Mouse (Mus musculus) stomach, embryonic 14.5 days (tissue): ENCODE measurements around the gene Osbp2. TPM values are rescaled to one million over a fixed set of nuclear protein-coding genes. Genes with fewer than 3 reads are reported as not detected.

Experiments used
- ATAC-seq: fragments of 200-750 bp; cut with Nextera tagmentation; 2 replicates; pipeline ENCODE4 v1.8.0; 2017; ENCODE audit warnings: low read depth, moderate TSS enrichment; ENCODE audit not compliant: insufficient number of reproducible peaks, insufficient read depth, low FRiP score
- H3K27ac ChIP-seq: fragments of 300-500 bp; sonication (generic); 2 replicates; pipeline ENCODE4 v1.5.1; 2014; ENCODE audit warnings: mild to moderate bottlenecking, low read length, moderate library complexity, mixed read lengths
- H3K27me3 ChIP-seq: fragments of 300-500 bp; sonication (generic); 2 replicates; pipeline ENCODE4 v1.6.1; 2014; ENCODE audit warnings: low read length, control low read depth, mixed read lengths; ENCODE audit not compliant: control insufficient read depth, insufficient read depth
- H3K36me3 ChIP-seq: fragments of 300-500 bp; sonication (generic); 2 replicates; pipeline ENCODE4 v1.6.1; 2014; ENCODE audit warnings: mild to moderate bottlenecking, control low read depth, low read length, moderate library complexity, mixed read lengths; ENCODE audit not compliant: control insufficient read depth, insufficient read depth
- H3K4me1 ChIP-seq: fragments of 300-500 bp; sonication (generic); 2 replicates; pipeline ENCODE4 v1.6.1; 2014; ENCODE audit warnings: low read length, control low read depth, mixed read lengths; ENCODE audit not compliant: control insufficient read depth, insufficient read depth
- H3K4me2 ChIP-seq: fragments of 300-500 bp; sonication (generic); replicated peaks from 2 replicates; pipeline ENCODE4 v1.6.1; 2014; ENCODE audit warnings: low read depth, low read length, control low read depth
- H3K4me3 ChIP-seq: fragments of 300-500 bp; sonication (generic); 2 replicates; pipeline ENCODE4 v1.5.1; 2014; ENCODE audit warnings: low read depth, low read length, control low read depth
- H3K9ac ChIP-seq: fragments of 300-500 bp; sonication (generic); replicated peaks from 2 replicates; pipeline ENCODE4 v1.6.1; 2014; ENCODE audit warnings: low read depth, mild to moderate bottlenecking, control low read depth, low read length, moderate library complexity, mixed read lengths
- H3K9me3 ChIP-seq: fragments of 300-500 bp; sonication (generic); 2 replicates; pipeline ENCODE4 v1.6.1; 2016; ENCODE audit warnings: low read depth, low read length, control low read depth; ENCODE audit not compliant: control insufficient read depth
- WGBS: fragments of 180-500 bp; shearing (Covaris S2); extraction: QIAGEN DNeasy Blood & Tissue Kit; methylation state at CpG from one replicate; pipeline ENCODE4 v1.1.7; 2014; 5-methylcytosine and 5-hydroxymethylcytosine counted together
- polyA plus RNA-seq: library from polyadenylated mRNA; unstranded; fragments of >200 nt; fragmentation: Nextera tagmentation; extraction: Ambion mirVana; gene quantifications from 2 replicates; pipeline ENCODE4 v1.2.1, GENCODE M21; 2014

Osbp2 gene
- polyA plus RNA-seq, 1 experiment from 2014 or later = 0.69 TPM

- Histone ChIP-seq H3K4me3 (no peak overlapping the region), H3K9ac (no peak overlapping the region), H3K27ac (no peak overlapping the region), H3K4me2 (no peak overlapping the region), H3K27me3 (no peaks in the 10 kb centered on the region), H3K36me3 (no peaks in the 10 kb centered on the region), H3K9me3 (no peaks in the 10 kb centered on the region), H3K4me1 (no peaks in the 10 kb centered on the region)
- no peak for ATAC-seq
- 88% methylated on average over 5 of the region's 5 CpGs for WGBS
Observed at GRCm38 (mm10) chr11:3829736-3830135, 34.0 kb downstream of the Osbp2 start.

GRCm38 (mm10) chr11:3824138-3824537 lies 39.6 kb downstream of the Osbp2 start:
- no peaks in the 10 kb centered on the region for H3K27me3 ChIP-seq
- no peak overlapping the region for H3K9ac ChIP-seq
- H3K4me1 ChIP-seq = no peaks in the 10 kb centered on the region
- H3K36me3 ChIP-seq = no peaks in the 10 kb centered on the region
- no peaks in the 10 kb centered on the region for H3K9me3 ChIP-seq
- H3K4me2 ChIP-seq = no peak overlapping the region
- ATAC-seq = no peak
- 49% methylated on average over 5 of the region's 5 CpGs for WGBS
- H3K27ac ChIP-seq = no peak overlapping the region
- H3K4me3 ChIP-seq = no peak overlapping the region

GRCm38 (mm10) chr11:3823378-3823777 lies 40.3 kb downstream of the Osbp2 start:
- H3K36me3 ChIP-seq = no peaks in the 10 kb centered on the region
- no peaks in the 10 kb centered on the region for H3K4me1 ChIP-seq
- no peak overlapping the region for H3K4me3 ChIP-seq
- H3K27me3 ChIP-seq = no peaks in the 10 kb centered on the region
- WGBS = 37% methylated on average over 2 of the region's 2 CpGs
- H3K4me2 ChIP-seq = no peak overlapping the region
- H3K9me3 ChIP-seq = no peaks in the 10 kb centered on the region
- H3K27ac ChIP-seq = no peak overlapping the region
- no peak overlapping the region for H3K9ac ChIP-seq
- no peak for ATAC-seq

- Histone ChIP-seq H3K27me3 (no peaks in the 10 kb centered on the region), H3K4me2 (no peak overlapping the region), H3K4me1 (no peaks in the 10 kb centered on the region), H3K9me3 (no peaks in the 10 kb centered on the region), H3K36me3 (no peaks in the 10 kb centered on the region), H3K9ac (no peak overlapping the region), H3K4me3 (no peak overlapping the region), H3K27ac (no peak overlapping the region)
- 20% methylated on average over 4 of the region's 4 CpGs for WGBS
- ATAC-seq = peak; percentile 42; the same call in 1 of the 2 replicates
Observed at GRCm38 (mm10) chr11:3817986-3818758, 45.5 kb downstream of the Osbp2 start.

- H3K27ac ChIP-seq = no peak overlapping the region
- no peak for ATAC-seq
- H3K4me1 ChIP-seq = no peaks in the 10 kb centered on the region
- H3K4me3 ChIP-seq = no peak overlapping the region
- H3K36me3 ChIP-seq = no peaks in the 10 kb centered on the region
- H3K4me2 ChIP-seq = no peak overlapping the region
- H3K9me3 ChIP-seq = no peaks in the 10 kb centered on the region
- H3K9ac ChIP-seq = no peak overlapping the region
- H3K27me3 ChIP-seq = no peaks in the 10 kb centered on the region
Observed at GRCm38 (mm10) chr11:3815951-3816350, 47.8 kb downstream of the Osbp2 start.

- Histone ChIP-seq H3K9ac (no peak overlapping the region), H3K4me3 (no peak overlapping the region), H3K27me3 (no peaks in the 10 kb centered on the region), H3K4me1 (no peaks in the 10 kb centered on the region), H3K27ac (no peak overlapping the region), H3K36me3 (no peaks in the 10 kb centered on the region), H3K9me3 (no peaks in the 10 kb centered on the region), H3K4me2 (no peak overlapping the region)
- no peak for ATAC-seq
Observed at GRCm38 (mm10) chr11:3813340-3813739, 50.4 kb downstream of the Osbp2 start.

GRCm38 (mm10) chr11:3808162-3808561 lies 55.5 kb downstream of the Osbp2 start:
- 28% methylated on average over 3 of the region's 3 CpGs for WGBS
- H3K4me2 ChIP-seq = no peak overlapping the region
- no peak for ATAC-seq

GRCm38 (mm10) chr11:3805362-3805761 lies 58.3 kb downstream of the Osbp2 start:
- H3K4me3 ChIP-seq = no peak overlapping the region
- H3K4me1 ChIP-seq = no peaks in the 10 kb centered on the region
- ATAC-seq = no peak
- WGBS = 23% methylated on average over 3 of the region's 3 CpGs
- H3K36me3 ChIP-seq = no peaks in the 10 kb centered on the region
- H3K4me2 ChIP-seq = no peak overlapping the region
- no peak overlapping the region for H3K27ac ChIP-seq
- no peaks in the 10 kb centered on the region for H3K27me3 ChIP-seq
- no peaks in the 10 kb centered on the region for H3K9me3 ChIP-seq
- no peak overlapping the region for H3K9ac ChIP-seq

More at GRCm38 (mm10) chr11:3808162-3808561, 55.5 kb downstream of the Osbp2 start:
- no peaks in the 10 kb centered on the region for H3K27me3 ChIP-seq
- no peaks in the 10 kb centered on the region for H3K36me3 ChIP-seq
- H3K27ac ChIP-seq = no peak overlapping the region
- H3K4me3 ChIP-seq = no peak overlapping the region
- no peaks in the 10 kb centered on the region for H3K9me3 ChIP-seq
- H3K4me1 ChIP-seq = no peaks in the 10 kb centered on the region
- no peak overlapping the region for H3K9ac ChIP-seq

- Histone ChIP-seq H3K36me3 (no peaks in the 10 kb centered on the region), H3K9me3 (no peaks in the 10 kb centered on the region), H3K9ac (no peak overlapping the region), H3K4me1 (no peaks in the 10 kb centered on the region), H3K4me2 (no peak overlapping the region), H3K27me3 (no peaks in the 10 kb centered on the region), H3K4me3 (no peak overlapping the region), H3K27ac (no peak overlapping the region)
- 87% methylated on average over 2 of the region's 2 CpGs for WGBS
- ATAC-seq = no peak
Observed at GRCm38 (mm10) chr11:3804639-3805038, 59.1 kb downstream of the Osbp2 start.
